Mouse (Mus musculus) right cerebral cortex, adult 18-20 months (tissue): ENCODE data around the gene Gm20388.
"Not testable (repeated sequence)": the region's sequence is repeated elsewhere in the genome, so short reads cannot be mapped to it uniquely, and the experiment has no call there.

Experiments used
- DNase-seq: peaks from one replicate; pipeline ENCODE4 v3.0.0; 2022; ENCODE audit warnings: mixed read lengths

Gene Gm20388

DNA sequence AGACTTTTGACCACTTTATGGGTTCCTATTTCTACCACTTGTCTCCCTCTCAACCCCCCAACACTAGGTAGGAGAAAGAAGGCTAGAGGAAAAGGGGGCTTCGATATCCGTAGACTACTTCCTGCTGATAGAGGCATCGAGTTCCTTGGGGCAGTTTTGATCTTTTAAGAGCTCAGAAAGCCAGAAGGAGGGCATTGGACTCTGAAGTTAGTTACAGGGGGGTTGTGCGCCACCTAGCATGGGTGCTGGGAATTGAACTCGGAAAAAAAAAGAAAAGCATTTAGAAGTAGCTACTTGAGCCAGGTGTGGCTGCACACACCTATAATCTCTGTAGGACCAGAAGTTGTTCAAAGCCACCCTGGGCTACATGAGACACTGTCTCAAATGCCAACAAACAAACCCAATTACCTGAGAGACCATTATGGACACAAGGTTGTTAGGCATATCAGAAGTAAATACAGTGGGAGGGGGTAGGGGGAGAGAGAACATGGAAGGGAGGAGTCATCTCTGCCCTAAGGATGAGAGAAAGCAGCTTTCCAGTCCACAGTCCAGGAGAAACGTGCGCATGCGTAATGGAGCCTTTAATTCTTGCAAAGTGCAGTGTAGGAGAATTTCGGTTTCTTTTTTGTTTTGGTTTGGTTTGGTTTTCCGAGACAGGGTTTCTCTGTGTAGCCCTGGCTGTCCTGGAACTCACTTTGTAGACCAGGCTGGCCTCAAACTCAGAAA lies 4039.6 kb downstream of the Gm20388 start:
- peak; percentile 28 for DNase-seq

- no peak for DNase-seq
Observed at GRCm38 (mm10) chr8:123953686-123954085, 4043.0 kb downstream of the Gm20388 start.

DNA sequence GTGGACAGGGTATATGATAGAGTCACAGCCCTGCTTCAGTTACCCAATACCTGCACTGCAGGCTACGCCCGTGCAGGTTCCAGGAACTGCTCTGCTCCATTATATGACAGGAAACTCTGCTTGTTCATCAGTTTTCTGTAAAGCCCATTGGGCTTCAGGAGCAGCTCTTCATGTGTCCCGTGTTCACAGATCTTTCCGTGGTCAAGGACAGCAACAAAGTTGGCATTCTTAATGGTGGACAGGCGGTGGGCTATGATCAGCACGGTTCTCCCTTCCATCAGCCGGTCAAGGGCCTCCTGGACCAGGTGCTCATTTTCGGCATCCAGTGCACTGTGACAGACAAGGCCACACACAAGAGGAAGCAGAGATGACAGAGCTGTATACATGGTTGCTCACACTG lies 4043.6 kb downstream of the Gm20388 start:
- no peak for DNase-seq

DNA sequence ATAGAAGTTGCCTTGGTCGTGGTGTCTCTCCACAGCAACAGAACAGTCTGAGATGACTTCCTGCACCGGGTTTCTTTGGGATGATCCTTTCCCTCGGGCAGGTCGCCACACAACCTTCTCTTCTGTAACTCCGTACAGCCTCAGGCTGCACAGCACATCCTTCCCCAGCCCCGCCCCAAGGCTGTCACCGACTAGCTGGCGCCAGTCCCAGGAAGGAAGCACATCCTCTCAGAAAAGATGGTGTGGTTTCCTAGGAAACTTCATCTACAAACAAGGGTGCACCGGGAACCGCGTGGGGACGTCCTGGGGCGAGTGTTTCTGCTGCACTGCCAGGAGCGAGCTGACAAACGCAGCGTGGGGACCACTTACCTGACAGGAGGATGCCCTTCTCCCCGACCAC lies 4047.5 kb downstream of the Gm20388 start:
- peak; percentile 62 for DNase-seq

DNA sequence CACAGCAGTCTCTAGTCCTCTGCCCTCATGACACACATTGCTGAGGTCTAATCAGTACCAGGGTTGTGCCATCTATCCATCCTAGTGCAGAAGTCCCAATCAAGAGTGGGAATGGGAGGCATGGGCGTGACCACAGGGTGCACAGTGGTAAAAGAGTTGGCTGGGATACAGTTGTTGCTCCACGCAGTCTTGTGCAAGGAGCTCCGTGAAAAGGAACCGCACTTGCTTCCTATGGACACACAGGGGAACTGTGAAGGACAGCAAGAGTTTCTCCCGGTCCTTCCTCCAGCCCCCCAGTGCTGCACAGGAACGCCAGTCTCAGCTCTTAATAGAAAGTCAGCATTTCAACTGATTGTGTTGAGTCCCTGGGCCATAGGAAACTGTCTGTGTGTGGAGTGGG lies 4048.8 kb downstream of the Gm20388 start:
- DNase-seq = no peak

DNA sequence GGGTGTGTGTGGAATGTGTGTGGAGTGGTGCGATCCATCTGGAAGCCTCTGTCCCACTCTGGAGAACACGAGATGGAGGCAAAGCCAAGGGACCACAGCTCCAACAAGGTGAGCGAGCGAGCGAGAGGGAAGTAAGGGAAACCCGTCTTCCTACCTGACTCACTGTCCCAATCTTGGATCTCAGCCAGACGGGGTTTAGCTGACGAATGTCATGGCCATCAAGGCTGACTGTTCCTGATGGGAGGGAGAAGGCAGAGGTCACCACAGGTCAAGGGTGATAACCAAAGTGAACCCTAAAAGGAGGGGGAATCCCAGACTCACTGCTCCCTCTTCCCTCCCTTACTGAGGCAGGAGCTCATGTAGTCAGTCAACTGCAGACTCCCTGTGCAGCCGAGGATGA lies 4049.4 kb downstream of the Gm20388 start:
- no peak for DNase-seq

GRCm38 (mm10) chr8:123960556-123960955 lies 4049.9 kb downstream of the Gm20388 start:
- DNase-seq = not testable (repeated sequence)

DNA sequence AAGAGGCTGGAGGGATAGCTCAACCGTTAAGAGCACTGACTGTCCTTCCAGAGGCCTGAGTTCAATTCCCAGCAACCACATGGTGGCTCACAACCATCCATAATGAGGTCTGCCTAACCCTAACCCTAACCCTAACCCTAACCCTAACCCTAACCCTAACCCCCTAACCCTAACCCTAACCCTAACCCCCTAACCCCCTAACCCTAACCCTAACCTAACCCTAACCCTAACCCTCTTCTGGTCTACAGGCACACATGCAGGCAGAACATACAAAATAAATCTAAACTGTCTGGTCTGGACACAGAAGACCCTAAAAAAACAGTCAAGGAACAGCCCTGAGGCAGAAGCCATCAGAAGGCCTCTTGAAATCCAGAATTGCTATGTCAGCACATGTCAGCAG lies 4050.7 kb downstream of the Gm20388 start:
- no peak for DNase-seq

DNA sequence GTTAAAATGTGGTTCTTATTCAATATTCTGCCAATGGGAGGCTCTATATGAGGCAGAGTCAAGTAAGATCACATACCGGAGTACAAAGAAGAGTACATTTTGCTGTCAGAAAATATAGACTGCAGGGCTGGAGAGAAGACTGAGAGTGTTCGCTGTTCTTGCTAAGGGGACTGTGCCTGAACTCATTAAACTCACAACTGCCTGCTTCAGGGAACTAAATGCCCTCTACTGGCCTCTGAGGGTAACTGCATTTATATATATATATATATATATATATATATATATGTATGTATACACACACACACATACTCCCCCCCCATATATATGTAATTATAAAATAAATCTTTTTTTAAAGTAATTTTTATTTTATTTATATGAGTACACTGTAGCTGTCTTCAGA lies 4056.3 kb downstream of the Gm20388 start:
- no peak for DNase-seq

- no peak for DNase-seq
Observed at GRCm38 (mm10) chr8:123973495-123973894, 4062.9 kb downstream of the Gm20388 start.

DNA sequence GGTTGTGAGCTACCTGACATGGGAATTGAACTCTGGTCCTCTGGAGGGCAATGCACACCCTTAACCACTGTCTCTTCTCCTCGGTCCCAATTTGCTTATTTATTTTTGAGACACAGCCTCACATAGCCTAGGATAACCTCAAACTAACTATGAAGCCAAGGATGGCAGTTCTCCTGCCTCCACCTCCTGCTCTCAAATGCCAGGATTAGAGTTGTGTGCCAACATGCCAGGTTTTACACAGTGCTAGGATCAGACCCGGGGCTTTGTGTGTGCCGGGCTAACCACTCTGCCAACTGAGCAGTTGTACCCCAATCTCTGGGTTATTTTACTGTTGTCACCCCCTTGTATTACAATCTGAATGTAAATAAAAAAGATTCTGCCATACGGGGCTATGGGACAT lies 4066.9 kb downstream of the Gm20388 start:
- DNase-seq = no peak

- DNase-seq = no peak
Observed at GRCm38 (mm10) chr8:123978166-123978838, 4067.7 kb downstream of the Gm20388 start.

- no peak for DNase-seq
Observed at GRCm38 (mm10) chr8:123978926-123979325, 4068.3 kb downstream of the Gm20388 start.

DNA sequence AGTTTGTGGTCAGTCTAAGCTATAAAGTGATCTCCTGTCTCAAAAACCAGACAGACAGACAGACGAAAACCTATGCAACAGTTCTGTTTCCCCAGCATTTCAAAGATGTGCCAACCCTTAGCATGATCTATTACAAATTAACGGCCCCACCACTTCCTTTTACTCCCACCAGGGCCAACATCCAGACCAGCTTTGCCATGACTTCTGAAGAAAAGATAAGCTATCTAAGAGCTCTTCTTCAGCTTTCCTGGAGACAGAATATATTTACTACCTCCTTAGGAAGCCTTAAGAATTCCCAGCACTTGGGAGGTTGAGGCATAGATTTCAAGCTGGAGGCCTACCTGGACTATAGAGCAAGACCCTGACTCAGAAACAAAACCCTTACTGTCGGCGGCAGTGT lies 4069.6 kb downstream of the Gm20388 start:
- DNase-seq = no peak

- DNase-seq = peak; percentile 45
Observed at GRCm38 (mm10) chr8:123981674-123982073, 4071.0 kb downstream of the Gm20388 start.

- DNase-seq = peak; percentile 16
Observed at GRCm38 (mm10) chr8:123982291-123982793, 4071.7 kb downstream of the Gm20388 start.

- DNase-seq = peak; percentile 80
Observed at GRCm38 (mm10) chr8:123982826-123983400, 4072.3 kb downstream of the Gm20388 start, which contains the start of gene Abcb10. Abcb10 (minus strand) TSS chr8:123983122.

DNA sequence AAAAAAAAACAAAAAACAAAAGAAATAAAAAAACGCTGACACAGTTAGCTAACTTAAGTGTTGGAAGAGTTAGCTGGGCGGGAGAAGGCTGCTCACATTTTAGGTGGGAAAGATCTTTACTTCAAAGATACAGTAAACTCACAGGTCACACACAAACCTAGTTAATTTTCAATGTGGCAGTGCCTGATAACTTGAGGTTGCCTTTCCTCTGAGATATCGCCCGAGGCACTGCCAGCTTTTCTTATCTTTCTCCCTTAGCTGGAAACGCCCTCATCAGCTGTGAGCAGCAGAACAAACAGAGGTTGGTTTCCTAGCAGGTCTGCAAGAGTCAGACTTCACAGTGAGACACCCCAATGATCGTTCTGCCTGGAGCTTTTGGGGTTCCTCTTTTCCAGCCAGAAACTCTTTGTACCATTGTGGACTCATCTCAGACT lies 4078.0 kb downstream of the Gm20388 start:
- no peak for DNase-seq

DNA sequence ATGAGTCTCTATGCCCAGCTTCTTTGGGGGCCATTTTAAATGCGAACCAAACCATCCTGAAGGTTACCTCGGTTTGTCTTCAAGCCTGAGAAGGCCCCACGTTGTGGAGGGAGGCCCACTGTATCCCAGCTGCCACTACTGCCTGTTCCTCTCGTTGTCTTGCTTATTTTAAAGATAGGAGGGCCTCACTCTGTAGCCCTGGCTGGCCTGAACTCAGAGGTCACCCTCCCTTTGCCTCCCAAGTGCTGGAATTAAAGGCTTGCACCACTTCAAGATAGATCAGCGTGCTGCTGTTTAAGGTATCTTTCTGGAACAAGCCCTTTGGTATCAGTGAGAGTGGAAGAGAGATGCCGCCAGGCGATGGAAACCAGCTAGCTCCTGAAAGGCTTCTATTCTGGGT lies 4078.5 kb downstream of the Gm20388 start:
- no peak for DNase-seq

DNA sequence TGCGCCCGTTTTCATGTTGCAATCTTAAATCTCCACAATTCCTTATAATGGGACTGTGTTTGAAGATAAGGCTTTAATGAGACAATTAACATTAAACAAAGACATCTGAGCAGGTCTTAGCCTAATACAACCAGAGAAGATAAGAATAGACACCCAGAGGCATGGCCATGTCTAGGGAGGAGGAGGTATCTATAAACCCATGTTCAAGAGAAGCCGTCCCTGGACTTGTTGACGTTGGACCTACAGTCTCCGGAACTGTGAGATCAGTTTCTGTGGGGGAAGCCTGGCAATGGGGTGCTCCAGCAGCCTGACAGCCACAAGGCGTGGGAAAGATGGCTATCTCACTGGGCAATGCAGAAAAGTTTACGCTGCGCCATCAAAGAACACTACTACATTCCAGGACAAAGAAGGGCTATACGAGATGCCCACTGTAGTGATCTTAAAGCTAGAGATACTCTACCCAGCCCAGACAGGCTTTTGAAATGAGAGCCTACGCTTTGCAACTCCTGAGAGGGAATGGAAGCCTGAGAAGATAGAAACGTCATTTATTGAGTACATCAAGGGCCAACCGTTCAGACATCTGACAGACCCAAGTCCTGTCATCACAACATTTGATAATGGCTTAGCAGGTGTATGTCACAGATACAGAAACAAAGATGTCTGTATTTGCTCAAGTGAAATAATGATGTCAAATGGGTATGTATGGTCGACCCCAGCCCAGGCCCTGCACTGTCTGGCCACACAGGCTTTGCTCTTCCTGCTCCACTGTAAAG lies 4079.8 kb downstream of the Gm20388 start:
- DNase-seq = no peak

GRCm38 (mm10) chr8:123992587-123992986 lies 4081.9 kb downstream of the Gm20388 start:
- no peak for DNase-seq

DNA sequence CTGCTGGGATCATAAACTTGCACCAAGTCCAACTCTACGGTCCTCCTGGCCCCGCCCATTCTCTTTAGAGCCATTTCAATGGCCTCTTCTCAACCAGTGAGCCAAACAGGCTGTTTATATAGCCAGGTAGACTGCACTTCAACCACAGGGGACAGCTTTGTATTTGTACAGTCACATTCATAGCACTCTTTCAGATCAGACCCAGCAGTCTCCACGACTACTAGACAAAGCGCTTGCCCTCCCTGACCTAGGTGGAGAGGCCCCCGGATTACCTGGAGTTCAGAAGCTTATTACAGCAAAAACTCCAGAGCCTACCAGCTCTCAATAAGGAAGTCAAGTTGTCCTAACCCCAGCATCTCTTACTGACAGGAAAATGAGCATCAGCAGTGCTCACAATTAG lies 4083.0 kb downstream of the Gm20388 start:
- DNase-seq = no peak

DNA sequence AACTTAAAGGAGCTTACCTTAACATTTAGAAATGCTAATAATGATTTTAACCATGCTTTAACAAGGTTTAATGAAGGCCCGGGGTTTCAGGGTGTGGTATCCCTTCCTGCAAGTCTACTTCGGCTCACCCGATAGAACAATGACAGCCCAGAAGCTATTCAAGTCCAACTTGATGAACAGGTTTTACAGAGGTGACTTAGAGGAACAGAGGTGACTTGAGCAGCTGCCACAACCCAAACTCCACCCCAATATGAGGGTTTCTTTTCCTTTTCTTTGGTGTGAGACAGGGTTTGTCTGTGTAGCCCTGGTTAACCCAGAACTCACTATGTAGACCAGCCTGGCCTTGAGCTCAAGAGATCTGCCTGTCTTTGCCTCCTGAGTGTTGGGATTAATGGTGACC lies 4083.4 kb downstream of the Gm20388 start:
- DNase-seq = no peak
